ENCODE assay signal across 8 mouse cellular contexts in the genomic region with DNA sequence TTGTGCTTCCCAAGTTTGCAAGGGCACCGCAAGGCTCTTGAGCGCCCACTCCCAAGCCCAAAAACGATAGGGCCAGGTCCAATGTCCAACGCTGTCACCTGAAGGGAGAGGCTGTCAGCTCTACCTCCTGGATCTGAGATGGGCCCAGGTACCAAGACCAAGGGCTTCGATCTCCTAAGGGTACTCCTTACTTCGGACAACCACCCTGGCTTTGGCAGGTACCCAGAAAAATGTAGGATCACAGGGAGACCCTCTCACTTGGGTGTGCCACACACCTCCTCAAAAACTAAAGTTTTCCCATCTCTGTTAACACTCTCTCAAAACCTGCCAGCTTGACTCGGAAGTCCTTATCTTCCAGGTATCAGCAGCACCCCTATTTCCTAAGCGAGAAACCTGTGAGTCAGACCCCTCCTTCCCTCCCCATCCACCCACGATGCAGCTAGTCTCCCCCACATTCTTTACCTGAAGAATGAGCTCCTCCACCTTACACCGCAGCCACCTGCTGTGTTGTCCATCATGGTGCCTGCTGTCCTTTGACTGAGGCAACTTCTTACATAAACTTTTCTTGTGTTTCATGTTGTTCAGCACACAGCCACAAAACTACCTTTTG. TPM values are rescaled to one million over a fixed set of nuclear protein-coding genes. Genes with fewer than 3 reads are reported as not detected.
DNase-seq lines count a peak whose midpoint lies in the region; ATAC-seq and TF ChIP-seq lines count a peak whose summit lies in the region.

No protein-coding gene starts in this region.

- peaks cover 34% of the 10 kb centered on the region for H3K79me2 ChIP-seq in myocyte (ENCODE audit: control insufficient read depth, insufficient read depth)

- no peak for TF ChIP-seq POLR2A in cerebellum, adult 2 months (IDR thresholded peaks at IDR 0.05; ENCODE audit: borderline replicate concordance, insufficient read depth, low read length)
- TF ChIP-seq POLR2A in myocyte (IDR thresholded peaks at IDR 0.05; ENCODE audit: insufficient read length, low read depth), result no peak

- H3K4me3 ChIP-seq in cerebellum, adult 2 months (replicated peaks; ENCODE audit: insufficient read depth, low read depth, low read length), result peak overlapping the region; percentile 65
- peak overlapping the region; percentile 69 for H3K4me3 ChIP-seq in lung, postnatal 0 days (ENCODE audit: low read depth, low read length)
- peak overlapping the region; percentile 81 for H3K4me3 ChIP-seq in hindbrain, postnatal 0 days (ENCODE audit: low read length)
- H3K4me3 ChIP-seq in myocyte, result peak overlapping the region; percentile 81

- no peak for TF ChIP-seq EP300 in lung, postnatal 0 days (IDR thresholded peaks at IDR 0.05)

- WGBS in cerebellum, adult 2 months, result 40% methylated on average over 10 of the region's 10 CpGs
- WGBS in lung, postnatal 0 days, result 42% methylated on average over 10 of the region's 10 CpGs
- 42% methylated on average over 10 of the region's 10 CpGs for WGBS in hindbrain, postnatal 0 days

- H3K9me3 ChIP-seq in lung, postnatal 0 days (ENCODE audit: low read length), result no peaks in the 10 kb centered on the region
- no peaks in the 10 kb centered on the region for H3K9me3 ChIP-seq in hindbrain, postnatal 0 days (ENCODE audit: low read length)

- H3K4me1 ChIP-seq in cerebellum, adult 2 months (ENCODE audit: control insufficient read depth, insufficient read depth, low read length), result peaks cover 7% of the 10 kb centered on the region; the same call in 1 of the 2 replicates
- H3K4me1 ChIP-seq in lung, postnatal 0 days (ENCODE audit: insufficient read depth, low read depth, low read length), result peaks cover 13% of the 10 kb centered on the region; the same call in 1 of the 2 replicates
- H3K4me1 ChIP-seq in hindbrain, postnatal 0 days (ENCODE audit: insufficient read depth, low read length), result peaks cover 15% of the 10 kb centered on the region; the same call in 1 of the 2 replicates

- H3ac ChIP-seq in myocyte (ENCODE audit: control insufficient read depth, insufficient read length), result peak overlapping the region; percentile 96

- no peak for TF ChIP-seq CTCF in cerebellum, adult 2 months (IDR thresholded peaks at IDR 0.05; ENCODE audit: borderline replicate concordance, insufficient read depth, low read depth, low read length)
- no peak for TF ChIP-seq CTCF in lung, postnatal 0 days (IDR thresholded peaks at IDR 0.05)
- TF ChIP-seq CTCF in hindbrain, postnatal 0 days (IDR thresholded peaks at IDR 0.05; ENCODE audit: low read depth), result no peak

- peak overlapping the region; percentile 9; the same call in 1 of the 2 replicates for H3K27ac ChIP-seq in cerebellum, adult 2 months (ENCODE audit: insufficient read depth, low read length)
- no peak overlapping the region for H3K27ac ChIP-seq in lung, postnatal 0 days (ENCODE audit: low read length)
- peak overlapping the region; percentile 100; the same call in 1 of the 2 replicates for H3K27ac ChIP-seq in hindbrain, postnatal 0 days

- H3K27me3 ChIP-seq in cerebellum, adult 2 months (ENCODE audit: control insufficient read depth, insufficient read depth, low read length), result no peaks in the 10 kb centered on the region
- no peaks in the 10 kb centered on the region for H3K27me3 ChIP-seq in lung, postnatal 0 days (replicated peaks; ENCODE audit: insufficient read depth, low read length)
- no peaks in the 10 kb centered on the region for H3K27me3 ChIP-seq in hindbrain, postnatal 0 days (ENCODE audit: insufficient read depth, low read length)
- peaks cover 3% of the 10 kb centered on the region for H3K27me3 ChIP-seq in myocyte (ENCODE audit: control insufficient read depth, insufficient read depth, insufficient read length)

- no peak for DNase-seq in cerebellum, adult 2 months
- DNase-seq in cerebellum, adult 11-12 months, result no peak
- DNase-seq in lung, postnatal 0 days (ENCODE audit: low spot score), result no peak
- DNase-seq in lung, postnatal 25 days (ENCODE audit: low spot score), result no peak
- no peak for DNase-seq in hindbrain, postnatal 0 days (ENCODE audit: low spot score)
- DNase-seq in adipocyte (ENCODE audit: low spot score), result no peak
- no peak for DNase-seq in kidney, postnatal 4 days

- no peaks in the 10 kb centered on the region for H3K36me3 ChIP-seq in lung, postnatal 0 days (ENCODE audit: insufficient read depth, low read length)
- no peaks in the 10 kb centered on the region for H3K36me3 ChIP-seq in hindbrain, postnatal 0 days (ENCODE audit: insufficient read depth, low read length)
- H3K36me3 ChIP-seq in myocyte (ENCODE audit: control insufficient read depth, insufficient read depth), result no peaks in the 10 kb centered on the region

- H3K4me2 ChIP-seq in lung, postnatal 0 days (replicated peaks; ENCODE audit: low read depth, low read length), result peak overlapping the region; percentile 92
- peak overlapping the region; percentile 94 for H3K4me2 ChIP-seq in hindbrain, postnatal 0 days (ENCODE audit: low read depth, low read length)
- peak overlapping the region; percentile 99 for H3K4me2 ChIP-seq in myocyte (ENCODE audit: low read depth)

- no peak for ATAC-seq in lung, postnatal 0 days
- peak; percentile 16 for ATAC-seq in hindbrain, postnatal 0 days

- H3K9ac ChIP-seq in lung, postnatal 0 days (replicated peaks; ENCODE audit: low read depth), result peak overlapping the region; percentile 83
- H3K9ac ChIP-seq in hindbrain, postnatal 0 days (replicated peaks; ENCODE audit: low read length), result peak overlapping the region; percentile 95

TF ChIP-seq in myocyte, 11 proteins besides CTCF, POLR2A, EP300 and RAD21:
- TF ChIP-seq TCF3 (IDR thresholded peaks at IDR 0.05; ENCODE audit: insufficient read length, low read depth), result no peak
- TF ChIP-seq MYOG (IDR thresholded peaks at IDR 0.05; ENCODE audit: control insufficient read depth in 1 of 3, insufficient read depth in 1 of 3, insufficient read length in 2 of 3, low read depth in 2 of 3), result no peak
- TF ChIP-seq USF1 (IDR thresholded peaks at IDR 0.05; ENCODE audit: low read depth), result no peak
- no peak for TF ChIP-seq POLR2AphosphoS2 (IDR thresholded peaks at IDR 0.05; ENCODE audit: insufficient read length, low read depth)
- no peak for TF ChIP-seq MAX (IDR thresholded peaks at IDR 0.05; ENCODE audit: low read depth)
- TF ChIP-seq MYOD1 (IDR thresholded peaks at IDR 0.05; ENCODE audit: control insufficient read depth in 1 of 3, insufficient read length in 2 of 3, low read depth in 2 of 3), result no peak
- TF ChIP-seq E2F4 (IDR thresholded peaks at IDR 0.05; ENCODE audit: insufficient read depth), result no peak
- no peak for TF ChIP-seq REST (IDR thresholded peaks at IDR 0.05; ENCODE audit: insufficient read depth, insufficient read length)
- TF ChIP-seq TCF12 (IDR thresholded peaks at IDR 0.05; ENCODE audit: insufficient read depth, poor library complexity, severe bottlenecking), result no peak
- no peak for TF ChIP-seq CEBPB (IDR thresholded peaks at IDR 0.05; ENCODE audit: insufficient read depth, poor library complexity, severe bottlenecking)
- no peak for TF ChIP-seq SRF (IDR thresholded peaks at IDR 0.05; ENCODE audit: control insufficient read depth, insufficient read length, low read depth)

RNA-seq across cellular contexts. Expression of a gene that starts 0.9 kb away (rescaled TPM):
- 33.8 and 38.5 TPM in 2 replicates for polyA plus RNA-seq in cerebellum, adult 2 months (2012; rRNA removed)
- polyA plus RNA-seq in lung, postnatal 0 days (2015; fragmentation: Nextera tagmentation; extraction: Ambion mirVana), result 24.7 and 30.6 TPM in 2 replicates
- 59.4 and 61.6 TPM in 2 replicates for total RNA-seq in hindbrain, postnatal 0 days (2014; rRNA removed)
- polyA plus RNA-seq in hindbrain, postnatal 0 days (2015; fragmentation: Nextera tagmentation; extraction: Ambion mirVana), result 28.3 and 29.8 TPM in 2 replicates
- polyA plus RNA-seq in myocyte (2012; fragmentation: generic; extraction: Trizol), result 7.1 TPM
